Mouse (Mus musculus) testis, adult 2 months (tissue): ENCODE measurements around the gene Mdk.

Source experiments
- CTCF ChIP-seq: fragments of 200-500 bp; IDR thresholded peaks from 2 replicates; pipeline ENCODE4 v1.5.1; 2012; ENCODE audit warnings: low read depth, mild to moderate bottlenecking, inconsistent platforms, low read length, moderate library complexity; ENCODE audit not compliant: control insufficient read depth, insufficient read depth, insufficient replicate concordance
- POLR2A ChIP-seq: fragments of 200-500 bp; IDR thresholded peaks from 2 replicates; pipeline ENCODE4 v1.6.1; 2012; ENCODE audit warnings: low read depth, mild to moderate bottlenecking, inconsistent platforms, low read length, moderate library complexity; ENCODE audit not compliant: control insufficient read depth

DNA sequence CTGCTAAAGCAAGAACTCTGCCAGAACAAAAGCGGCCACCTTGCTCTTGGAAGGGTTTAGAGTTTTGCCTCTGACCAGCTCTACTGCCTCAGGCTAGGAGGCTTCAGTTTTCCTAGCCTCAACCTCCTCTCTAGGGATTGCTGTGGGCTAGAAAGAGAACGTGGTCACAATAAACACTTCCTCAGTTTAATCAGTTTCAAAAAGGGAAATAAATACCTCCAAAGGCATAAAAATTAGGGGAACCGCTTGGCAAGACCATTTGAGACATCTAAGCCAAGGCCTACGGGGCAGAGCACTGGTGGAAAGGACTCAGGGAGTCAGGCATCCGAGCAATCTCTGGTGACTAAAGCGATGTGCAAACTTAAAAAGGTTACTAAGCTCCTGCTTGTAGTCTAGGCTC lies 23.8 kb upstream of the Mdk start:
- no peak for TF ChIP-seq POLR2A
- TF ChIP-seq CTCF: no peak
